Mouse (Mus musculus): ENCODE results near the gene Taok2. TPM values are rescaled to one million over a fixed set of nuclear protein-coding genes. Genes with fewer than 3 reads are reported as not detected.

Taok2 gene
- polyA plus RNA-seq, 1 experiment from 2014 or later = 28.0 TPM

DNA sequence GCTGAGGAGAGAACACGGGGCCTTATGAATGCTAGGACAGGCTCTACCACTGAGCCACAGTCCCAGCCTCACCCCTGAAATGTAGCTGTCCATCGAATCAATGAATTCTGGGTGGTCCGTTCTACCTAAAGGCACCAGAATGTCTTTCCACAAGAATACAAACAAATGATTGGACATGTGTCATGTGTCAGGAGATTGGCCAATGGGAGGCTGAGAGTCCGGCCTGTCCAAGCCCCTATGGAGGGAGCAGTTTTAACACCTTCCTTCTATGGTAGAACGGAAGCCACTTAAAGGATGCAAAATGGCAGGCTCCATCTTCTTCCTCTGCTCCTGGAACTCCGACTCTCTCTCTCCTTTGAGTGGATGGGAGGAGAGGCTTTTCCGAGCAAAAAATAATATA lies 66.9 kb downstream of the Taok2 start:
- H3K4me3 ChIP-seq (ENCODE audit: low read depth, low read length) = no peak overlapping the region
- no peaks in the 10 kb centered on the region for H3K27me3 ChIP-seq (ENCODE audit: control insufficient read depth, insufficient read depth, low read length)
- H3K4me1 ChIP-seq (ENCODE audit: control insufficient read depth, insufficient read depth, low read length) = no peaks in the 10 kb centered on the region
- no peaks in the 10 kb centered on the region for H3K36me3 ChIP-seq (ENCODE audit: control insufficient read depth, insufficient read depth, low read length)
- H3K9me3 ChIP-seq (ENCODE audit: control insufficient read depth, low read depth, low read length) = no peaks in the 10 kb centered on the region
- WGBS = 79% methylated on average over 7 of the region's 7 CpGs
- no peak for ATAC-seq (ENCODE audit: insufficient number of reproducible peaks, insufficient read depth, low FRiP score, low read depth)
- no peak overlapping the region for H3K9ac ChIP-seq (replicated peaks; ENCODE audit: low read depth, low read length)
- H3K4me2 ChIP-seq (replicated peaks; ENCODE audit: low read depth, low read length) = no peak overlapping the region
- no peak overlapping the region for H3K27ac ChIP-seq (ENCODE audit: low read length)

- WGBS = 90% methylated on average over 8 of the region's 8 CpGs
- no peak for ATAC-seq (ENCODE audit: insufficient number of reproducible peaks, insufficient read depth, low FRiP score, low read depth)
- Histone ChIP-seq H3K36me3 (ENCODE audit: control insufficient read depth, insufficient read depth, low read length) (no peaks in the 10 kb centered on the region), H3K4me3 (ENCODE audit: low read depth, low read length) (no peak overlapping the region), H3K4me2 (replicated peaks; ENCODE audit: low read depth, low read length) (no peak overlapping the region), H3K9ac (replicated peaks; ENCODE audit: low read depth, low read length) (no peak overlapping the region), H3K27ac (ENCODE audit: low read length) (no peak overlapping the region), H3K4me1 (ENCODE audit: control insufficient read depth, insufficient read depth, low read length) (no peaks in the 10 kb centered on the region), H3K9me3 (ENCODE audit: control insufficient read depth, low read depth, low read length) (no peaks in the 10 kb centered on the region), H3K27me3 (ENCODE audit: control insufficient read depth, insufficient read depth, low read length) (no peaks in the 10 kb centered on the region)
These were observed 68.0 kb downstream of the Taok2 start for GRCm38 (mm10) chr7:126816494-126816893.

GRCm38 (mm10) chr7:126815726-126816222 lies 68.7 kb downstream of the Taok2 start:
- Histone ChIP-seq H3K4me3 (ENCODE audit: low read depth, low read length) (no peak overlapping the region), H3K27ac (ENCODE audit: low read length) (no peak overlapping the region), H3K27me3 (ENCODE audit: control insufficient read depth, insufficient read depth, low read length) (no peaks in the 10 kb centered on the region), H3K4me2 (replicated peaks; ENCODE audit: low read depth, low read length) (no peak overlapping the region), H3K36me3 (ENCODE audit: control insufficient read depth, insufficient read depth, low read length) (no peaks in the 10 kb centered on the region), H3K9ac (replicated peaks; ENCODE audit: low read depth, low read length) (no peak overlapping the region), H3K4me1 (ENCODE audit: control insufficient read depth, insufficient read depth, low read length) (no peaks in the 10 kb centered on the region), H3K9me3 (ENCODE audit: control insufficient read depth, low read depth, low read length) (no peaks in the 10 kb centered on the region)
- WGBS = 64% methylated on average over 8 of the region's 8 CpGs
- ATAC-seq (ENCODE audit: insufficient number of reproducible peaks, insufficient read depth, low FRiP score, low read depth) = no peak

Other genes starting within 250 kb of the Taok2 start
- 61.2 and 67.4 TPM in 2 replicates for gene Sgf29, start 235.4 kb downstream of the Taok2 start, polyA plus RNA-seq (2014; fragmentation: Nextera tagmentation; extraction: Ambion mirVana)
- gene Sult1a1, start 208.3 kb downstream of the Taok2 start, polyA plus RNA-seq (2014; fragmentation: Nextera tagmentation; extraction: Ambion mirVana) = 5.8 and 7.0 TPM in 2 replicates
- 118 and 127 TPM in 2 replicates for gene Bola2, start 189.3 kb downstream of the Taok2 start, polyA plus RNA-seq (2014; fragmentation: Nextera tagmentation; extraction: Ambion mirVana)
- gene Slx1b, start 188.9 kb downstream of the Taok2 start, polyA plus RNA-seq (2014; fragmentation: Nextera tagmentation; extraction: Ambion mirVana) = 7.1 and 8.4 TPM in 2 replicates
- gene Coro1a, start 176.9 kb downstream of the Taok2 start, polyA plus RNA-seq (2014; fragmentation: Nextera tagmentation; extraction: Ambion mirVana) = 28.6 and 29.5 TPM in 2 replicates
- gene Mapk3, start 125.1 kb downstream of the Taok2 start, polyA plus RNA-seq (2014; fragmentation: Nextera tagmentation; extraction: Ambion mirVana) = 98.4 and 105 TPM in 2 replicates
- gene Gdpd3, start 118.4 kb downstream of the Taok2 start, polyA plus RNA-seq (2014; fragmentation: Nextera tagmentation; extraction: Ambion mirVana) = 1.6 and 2.8 TPM in 2 replicates
- gene Ypel3, start 107.7 kb downstream of the Taok2 start, polyA plus RNA-seq (2014; fragmentation: Nextera tagmentation; extraction: Ambion mirVana) = 103 and 116 TPM in 2 replicates
- gene Tbx6, start 103.2 kb downstream of the Taok2 start, polyA plus RNA-seq (2014; fragmentation: Nextera tagmentation; extraction: Ambion mirVana) = 0.56 and 0.95 TPM in 2 replicates
- gene Ppp4c, start 92.2 kb downstream of the Taok2 start, polyA plus RNA-seq (2014; fragmentation: Nextera tagmentation; extraction: Ambion mirVana) = 239 and 258 TPM in 2 replicates
- gene Fam57b, start 87.0 kb downstream of the Taok2 start, polyA plus RNA-seq (2014; fragmentation: Nextera tagmentation; extraction: Ambion mirVana) = 1.1 and 1.8 TPM in 2 replicates
- gene 4930451I11Rik, start 53.1 kb downstream of the Taok2 start, polyA plus RNA-seq (2014; fragmentation: Nextera tagmentation; extraction: Ambion mirVana) = not detected in 2 replicates
- gene Doc2a, start 37.3 kb downstream of the Taok2 start, polyA plus RNA-seq (2014; fragmentation: Nextera tagmentation; extraction: Ambion mirVana) = 0.75 and 2.0 TPM in 2 replicates
- gene Hirip3, start 22.7 kb downstream of the Taok2 start, polyA plus RNA-seq (2014; fragmentation: Nextera tagmentation; extraction: Ambion mirVana) = 20.2 and 21.2 TPM in 2 replicates
- 78.2 and 80.3 TPM in 2 replicates for gene Ino80e, start 22.3 kb downstream of the Taok2 start, polyA plus RNA-seq (2014; fragmentation: Nextera tagmentation; extraction: Ambion mirVana)
- gene Tmem219, start 38.2 kb upstream of the Taok2 start, polyA plus RNA-seq (2014; fragmentation: Nextera tagmentation; extraction: Ambion mirVana) = 29.5 and 33.4 TPM in 2 replicates
- gene Kctd13, start 44.2 kb upstream of the Taok2 start, polyA plus RNA-seq (2014; fragmentation: Nextera tagmentation; extraction: Ambion mirVana) = 14.7 and 16.1 TPM in 2 replicates
- 0.35 and 0.36 TPM in 2 replicates for gene Asphd1, start 64.9 kb upstream of the Taok2 start, polyA plus RNA-seq (2014; fragmentation: Nextera tagmentation; extraction: Ambion mirVana)
- gene Sez6l2, start 65.9 kb upstream of the Taok2 start, polyA plus RNA-seq (2014; fragmentation: Nextera tagmentation; extraction: Ambion mirVana) = 2.9 and 3.6 TPM in 2 replicates
- gene Cdipt, start 91.2 kb upstream of the Taok2 start, polyA plus RNA-seq (2014; fragmentation: Nextera tagmentation; extraction: Ambion mirVana) = 96.8 and 106 TPM in 2 replicates
- 1.6 and 2.8 TPM in 2 replicates for gene Cdiptos, start 91.4 kb upstream of the Taok2 start, polyA plus RNA-seq (2014; fragmentation: Nextera tagmentation; extraction: Ambion mirVana)
- 11.4 and 12.4 TPM in 2 replicates for gene Mvp, start 129.9 kb upstream of the Taok2 start, polyA plus RNA-seq (2014; fragmentation: Nextera tagmentation; extraction: Ambion mirVana)
- not detected in 2 replicates for gene Pagr1b, start 131.8 kb upstream of the Taok2 start, polyA plus RNA-seq (2014; fragmentation: Nextera tagmentation; extraction: Ambion mirVana)
- 13.9 and 55.8 TPM in 2 replicates for gene Pagr1a, start 132.6 kb upstream of the Taok2 start, polyA plus RNA-seq (2014; fragmentation: Nextera tagmentation; extraction: Ambion mirVana)
- 32.8 and 68.9 TPM in 2 replicates for gene Gm42742, start 136.4 kb upstream of the Taok2 start, polyA plus RNA-seq (2014; fragmentation: Nextera tagmentation; extraction: Ambion mirVana)
- 15.5 and 16.0 TPM in 2 replicates for gene Prrt2, start 136.5 kb upstream of the Taok2 start, polyA plus RNA-seq (2014; fragmentation: Nextera tagmentation; extraction: Ambion mirVana)
- gene Maz, start 142.3 kb upstream of the Taok2 start, polyA plus RNA-seq (2014; fragmentation: Nextera tagmentation; extraction: Ambion mirVana) = 50.3 and 54.5 TPM in 2 replicates
- gene Kif22, start 157.8 kb upstream of the Taok2 start, polyA plus RNA-seq (2014; fragmentation: Nextera tagmentation; extraction: Ambion mirVana) = 116 and 117 TPM in 2 replicates
- gene Zg16, start 202.6 kb upstream of the Taok2 start, polyA plus RNA-seq (2014; fragmentation: Nextera tagmentation; extraction: Ambion mirVana) = not detected in 2 replicates
- gene AI467606, start 206.7 kb upstream of the Taok2 start, polyA plus RNA-seq (2014; fragmentation: Nextera tagmentation; extraction: Ambion mirVana) = 5.3 and 7.2 TPM in 2 replicates
- 1.4 and 2.2 TPM in 2 replicates for gene Qprt, start 237.5 kb upstream of the Taok2 start, polyA plus RNA-seq (2014; fragmentation: Nextera tagmentation; extraction: Ambion mirVana)